Mouse (Mus musculus): ENCODE data around the gene Mmp9.

- TF ChIP-seq CTCF (IDR thresholded peaks at IDR 0.05; ENCODE audit: borderline replicate concordance, insufficient read depth, low read length) (no peak), POLR2A (IDR thresholded peaks at IDR 0.05; ENCODE audit: low read depth, low read length) (no peak)
Measured at GRCm38 (mm10) chr2:164891908-164892695, 48.5 kb upstream of the Mmp9 start.

Measured in embryonic fibroblast, embryonic 13.5 days (primary cell).